In the genomic region with DNA sequence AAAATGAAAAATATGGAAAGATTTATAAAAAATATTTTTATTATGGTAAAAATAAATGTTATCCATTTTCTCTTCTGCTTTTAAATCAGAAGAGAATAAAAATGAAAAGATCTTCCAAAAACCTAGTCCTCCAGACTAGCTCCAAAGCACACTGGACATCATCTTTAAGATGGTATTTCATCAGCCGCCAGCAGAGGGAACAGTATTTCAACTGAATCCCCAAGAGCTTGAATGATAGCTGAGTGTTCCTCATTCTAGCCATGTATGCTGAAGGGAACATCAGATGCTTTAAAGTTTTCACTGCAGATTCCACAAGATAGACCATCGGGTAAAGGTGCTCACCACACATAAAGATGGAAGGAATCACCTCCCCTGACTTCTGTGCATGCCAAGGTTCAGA, we compare ENCODE assay signal across 10 mouse cellular contexts. TPM values are rescaled to one million over a fixed set of nuclear protein-coding genes. Genes with fewer than 3 reads are reported as not detected.
DNase-seq lines count a peak whose midpoint lies in the region; ATAC-seq and TF ChIP-seq lines count a peak whose summit lies in the region.
"Had no signal": no experiment of that assay in that cellular context is flagged by ENCODE, and none has a peak within 500 bp of the region (broad histone marks: within the 10 kb centered on the region; RNA-seq: fewer than 3 reads in every experiment).

No protein-coding gene starts in this region.

- H3K4me2 ChIP-seq in forebrain, embryonic 15.5 days (replicated peaks): no peak overlapping the region
- no peak overlapping the region for H3K4me2 ChIP-seq in lung, postnatal 0 days (replicated peaks; ENCODE audit: low read depth, low read length)
- no peak overlapping the region for H3K4me2 ChIP-seq in stomach, postnatal 0 days (replicated peaks; ENCODE audit: low read depth)
- H3K4me2 ChIP-seq in kidney, embryonic 15.5 days: no peak overlapping the region
- H3K4me2 ChIP-seq: heart, embryonic 13.5 days; stomach, embryonic 15.5 days had no signal

- TF ChIP-seq CTCF in lung, postnatal 0 days (IDR thresholded peaks at IDR 0.05): peak; percentile 65
- TF ChIP-seq CTCF in stomach, postnatal 0 days (IDR thresholded peaks at IDR 0.05; ENCODE audit: low read depth): peak; percentile 68

- WGBS in forebrain, embryonic 15.5 days: 38% methylated on average over 2 of the region's 2 CpGs
- 47% methylated on average over 2 of the region's 2 CpGs for WGBS in forebrain, embryonic 10.5 days
- 29% methylated on average over 2 of the region's 2 CpGs for WGBS in lung, postnatal 0 days
- WGBS in stomach, postnatal 0 days: 30% methylated on average over 2 of the region's 2 CpGs
- 45% methylated on average over 2 of the region's 2 CpGs for WGBS in kidney, embryonic 15.5 days

- peak; percentile 61; the same call in 1 of the 2 replicates for ATAC-seq in forebrain, embryonic 15.5 days (replicated peaks)
- ATAC-seq in lung, postnatal 0 days: no peak
- ATAC-seq in stomach, postnatal 0 days (ENCODE audit: low FRiP score, low TSS enrichment): no peak
- no peak for ATAC-seq in kidney, embryonic 15.5 days (replicated peaks; ENCODE audit: low FRiP score)

- no peaks in the 10 kb centered on the region for H3K9me3 ChIP-seq in forebrain, embryonic 15.5 days
- no peaks in the 10 kb centered on the region for H3K9me3 ChIP-seq in forebrain, embryonic 10.5 days
- no peaks in the 10 kb centered on the region for H3K9me3 ChIP-seq in lung, postnatal 0 days (ENCODE audit: low read length)
- no peaks in the 10 kb centered on the region for H3K9me3 ChIP-seq in stomach, postnatal 0 days (ENCODE audit: control insufficient read depth, low read length)
- no peaks in the 10 kb centered on the region for H3K9me3 ChIP-seq in kidney, embryonic 15.5 days (replicated peaks)
- H3K9me3 ChIP-seq: heart, embryonic 13.5 days; stomach, embryonic 15.5 days had no signal

- no peaks in the 10 kb centered on the region for H3K36me3 ChIP-seq in forebrain, embryonic 15.5 days
- H3K36me3 ChIP-seq in forebrain, embryonic 10.5 days (replicated peaks): no peaks in the 10 kb centered on the region
- no peaks in the 10 kb centered on the region for H3K36me3 ChIP-seq in lung, postnatal 0 days (ENCODE audit: insufficient read depth, low read length)
- H3K36me3 ChIP-seq in stomach, postnatal 0 days (ENCODE audit: control insufficient read depth, insufficient read depth, low read length): no peaks in the 10 kb centered on the region
- H3K36me3 ChIP-seq in kidney, embryonic 15.5 days: no peaks in the 10 kb centered on the region
- H3K36me3 ChIP-seq: heart, embryonic 13.5 days; stomach, embryonic 15.5 days had no signal

- no peak overlapping the region for H3K4me3 ChIP-seq in forebrain, embryonic 15.5 days
- H3K4me3 ChIP-seq in forebrain, embryonic 10.5 days: no peak overlapping the region
- H3K4me3 ChIP-seq in lung, postnatal 0 days (ENCODE audit: low read depth, low read length): no peak overlapping the region
- no peak overlapping the region for H3K4me3 ChIP-seq in stomach, postnatal 0 days (ENCODE audit: low read depth, low read length)
- no peak overlapping the region for H3K4me3 ChIP-seq in kidney, embryonic 15.5 days (replicated peaks)
- H3K4me3 ChIP-seq: heart, embryonic 13.5 days; stomach, embryonic 15.5 days had no signal

- no peaks in the 10 kb centered on the region for H3K27me3 ChIP-seq in forebrain, embryonic 15.5 days
- H3K27me3 ChIP-seq in forebrain, embryonic 10.5 days (ENCODE audit: poor library complexity, severe bottlenecking): no peaks in the 10 kb centered on the region
- H3K27me3 ChIP-seq in lung, postnatal 0 days (replicated peaks; ENCODE audit: insufficient read depth, low read length): no peaks in the 10 kb centered on the region
- no peaks in the 10 kb centered on the region for H3K27me3 ChIP-seq in stomach, postnatal 0 days (ENCODE audit: control insufficient read depth, insufficient read depth, low read length)
- H3K27me3 ChIP-seq in kidney, embryonic 15.5 days: no peaks in the 10 kb centered on the region
- H3K27me3 ChIP-seq: heart, embryonic 13.5 days; stomach, embryonic 15.5 days had no signal

- no peak overlapping the region for H3K9ac ChIP-seq in forebrain, embryonic 15.5 days (replicated peaks)
- no peak overlapping the region for H3K9ac ChIP-seq in lung, postnatal 0 days (replicated peaks; ENCODE audit: low read depth)
- H3K9ac ChIP-seq in stomach, postnatal 0 days (ENCODE audit: low read length): no peak overlapping the region
- H3K9ac ChIP-seq in kidney, embryonic 15.5 days: no peak overlapping the region
- H3K9ac ChIP-seq: heart, embryonic 13.5 days; stomach, embryonic 15.5 days had no signal

- DNase-seq in forebrain, embryonic 10.5 days (ENCODE audit: extremely low spot score, low spot score): no peak
- DNase-seq in lung, postnatal 0 days (ENCODE audit: low spot score): peak; percentile 46
- DNase-seq in lung, adult 18-20 months: no peak
- DNase-seq in embryo, embryonic 10.5 days (ENCODE audit: low spot score): peak; percentile 64
- DNase-seq in lung, postnatal 10 days: peak; percentile 56
- no peak for DNase-seq in stomach, postnatal 0 days (ENCODE audit: low spot score)

- no peaks in the 10 kb centered on the region for H3K4me1 ChIP-seq in forebrain, embryonic 15.5 days
- no peaks in the 10 kb centered on the region for H3K4me1 ChIP-seq in forebrain, embryonic 10.5 days
- H3K4me1 ChIP-seq in lung, postnatal 0 days (ENCODE audit: insufficient read depth, low read depth, low read length): no peaks in the 10 kb centered on the region
- H3K4me1 ChIP-seq in stomach, postnatal 0 days (replicated peaks; ENCODE audit: control insufficient read depth, insufficient read depth): no peaks in the 10 kb centered on the region
- no peaks in the 10 kb centered on the region for H3K4me1 ChIP-seq in kidney, embryonic 15.5 days
- H3K4me1 ChIP-seq: heart, embryonic 13.5 days; stomach, embryonic 15.5 days had no signal

- H3K27ac ChIP-seq in forebrain, embryonic 15.5 days (replicated peaks): no peak overlapping the region
- no peak overlapping the region for H3K27ac ChIP-seq in forebrain, embryonic 10.5 days
- no peak overlapping the region for H3K27ac ChIP-seq in lung, postnatal 0 days (ENCODE audit: low read length)
- H3K27ac ChIP-seq in stomach, postnatal 0 days (replicated peaks): no peak overlapping the region
- no peak overlapping the region for H3K27ac ChIP-seq in kidney, embryonic 15.5 days
- H3K27ac ChIP-seq: heart, embryonic 13.5 days; stomach, embryonic 15.5 days had no signal

- no peak for TF ChIP-seq EP300 in lung, postnatal 0 days (IDR thresholded peaks at IDR 0.05)
- TF ChIP-seq EP300 in stomach, postnatal 0 days (optimal IDR thresholded peaks at IDR 0.05): no peak

RNA-seq across cellular contexts. Expression of a gene that starts 16.6 kb away (rescaled TPM):
- polyA plus RNA-seq in forebrain, embryonic 15.5 days (2015; fragmentation: Nextera tagmentation; extraction: Ambion mirVana): 0.98 and 1.1 TPM in 2 replicates
- polyA plus RNA-seq in forebrain, embryonic 10.5 days (2016; fragmentation: Nextera tagmentation; extraction: Ambion mirVana): 2.2 TPM in 2 replicates
- 0.11 and 0.20 TPM in 2 replicates for polyA plus RNA-seq in lung, postnatal 0 days (2015; fragmentation: Nextera tagmentation; extraction: Ambion mirVana)
- polyA plus RNA-seq in stomach, postnatal 0 days (2015; fragmentation: Nextera tagmentation; extraction: Ambion mirVana): 0.21 and 0.35 TPM in 2 replicates
- 1.3 and 1.4 TPM in 2 replicates for polyA plus RNA-seq in kidney, embryonic 15.5 days (2015; fragmentation: Nextera tagmentation; extraction: Ambion mirVana)

Comparison
In these comparisons a context has a peak if more than half of its experiments do, and no peak if none do; other contexts are left out.
1. DNase-seq: peak in lung, postnatal 0 days (single experiment), embryo, embryonic 10.5 days (single experiment) and lung, postnatal 10 days (single experiment); none in forebrain, embryonic 10.5 days (single experiment), lung, adult 18-20 months (0 of 2) and stomach, postnatal 0 days (single experiment).